Mouse (Mus musculus): Measurements from ENCODE around the gene Slc25a18.
A peak's percentile ranks its signal among the peaks of the same experiment; 100 is the strongest.
"Not testable (repeated sequence)": the region's sequence is repeated elsewhere in the genome, so short reads cannot be mapped to it uniquely, and the experiment has no call there.

Gene Slc25a18

GRCm38 (mm10) chr6:120798019-120798418, 24.6 kb downstream of the Slc25a18 start:
- no peak for DNase-seq (ENCODE audit: low read depth)

GRCm38 (mm10) chr6:120798905-120799304, 25.5 kb downstream of the Slc25a18 start:
- no peak for DNase-seq (ENCODE audit: low read depth)

- DNase-seq (ENCODE audit: low read depth), result no peak
Measured at GRCm38 (mm10) chr6:120799581-120800041, 26.2 kb downstream of the Slc25a18 start.

GRCm38 (mm10) chr6:120806999-120807737, 33.8 kb downstream of the Slc25a18 start:
- no peak for DNase-seq (ENCODE audit: low read depth)

GRCm38 (mm10) chr6:120807738-120808081, 34.3 kb downstream of the Slc25a18 start:
- DNase-seq (ENCODE audit: low read depth), result no peak

- DNase-seq (ENCODE audit: low read depth), result not testable (repeated sequence)
Measured at GRCm38 (mm10) chr6:120811999-120812398, 38.6 kb downstream of the Slc25a18 start.

GRCm38 (mm10) chr6:120819294-120819693, 45.9 kb downstream of the Slc25a18 start:
- no peak for DNase-seq (ENCODE audit: low read depth)

- no peak for DNase-seq (ENCODE audit: low read depth)
Measured at GRCm38 (mm10) chr6:120820144-120820543, 46.8 kb downstream of the Slc25a18 start.

GRCm38 (mm10) chr6:120820941-120821340, 47.6 kb downstream of the Slc25a18 start:
- DNase-seq (ENCODE audit: low read depth), result no peak

- no peak for DNase-seq (ENCODE audit: low read depth)
Measured at GRCm38 (mm10) chr6:120821715-120822114, 48.3 kb downstream of the Slc25a18 start.

DNA sequence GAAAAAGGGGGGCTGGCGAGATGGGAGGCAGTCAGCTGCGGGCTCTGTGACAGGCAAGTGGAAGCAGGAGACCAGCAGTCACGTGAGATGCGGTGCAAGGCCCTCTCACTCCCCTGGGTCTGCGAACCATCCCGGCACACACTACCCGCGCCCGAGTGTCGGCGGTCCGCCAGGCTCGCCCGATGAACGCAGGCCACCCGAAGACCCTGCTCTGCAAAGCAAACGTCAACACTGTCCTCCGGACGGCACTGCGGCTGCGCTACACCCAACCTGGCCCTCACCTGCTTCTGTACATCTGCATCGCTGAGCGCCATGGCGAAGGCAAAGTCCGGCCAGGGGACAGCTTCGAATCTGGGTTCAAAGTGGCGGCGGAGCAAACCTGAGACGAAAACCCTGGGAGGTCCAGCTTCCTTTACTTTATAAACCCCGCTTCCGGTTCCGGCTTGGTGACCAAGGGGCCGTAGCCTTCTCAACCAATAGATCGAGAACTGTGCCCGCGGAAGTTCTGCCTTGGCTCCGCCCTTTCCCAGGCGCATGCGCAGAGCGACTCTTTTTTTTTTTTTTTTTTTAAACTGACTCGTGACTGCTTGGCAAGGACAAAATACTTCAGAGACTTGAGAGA, 49.0 kb downstream of the Slc25a18 start, which contains the start of gene Atp6v1e1:
Gene Atp6v1e1 (minus strand): TSS at position 487 of the 622 bp plus-strand sequence.
- DNase-seq (ENCODE audit: low read depth), result peak; percentile 96

DNA sequence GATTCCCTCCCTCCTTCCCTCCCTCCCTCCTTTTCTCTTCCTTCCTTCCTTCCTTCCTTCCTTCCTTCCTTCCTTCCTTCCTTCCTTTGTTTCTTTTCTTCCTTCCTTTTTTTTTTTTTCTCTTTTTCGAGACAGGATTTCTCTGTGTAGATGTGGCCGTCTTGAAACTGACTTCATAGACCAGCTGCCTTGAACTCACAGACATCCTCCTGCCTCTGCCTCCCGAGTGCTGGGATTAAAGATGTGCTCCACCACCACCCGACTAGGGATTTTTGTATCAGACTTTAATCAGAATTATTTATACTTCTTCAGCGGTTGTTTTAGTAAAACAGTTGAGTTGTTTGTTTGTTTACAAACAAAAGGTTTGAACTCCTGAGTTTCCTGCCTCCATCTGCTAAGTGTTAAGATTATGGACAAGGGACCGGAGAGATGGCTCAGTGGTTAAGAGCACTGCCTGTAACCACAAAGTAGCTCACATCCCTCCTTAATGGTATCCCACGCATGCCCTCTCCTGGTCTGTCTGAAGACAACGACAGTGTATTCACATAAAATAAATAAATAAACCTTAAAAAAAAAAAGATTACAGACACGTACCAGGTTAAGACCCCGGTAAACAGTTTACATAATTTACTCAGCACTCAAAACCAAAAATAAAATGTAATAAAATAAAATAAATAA, 49.7 kb downstream of the Slc25a18 start:
- DNase-seq (ENCODE audit: low read depth), result no peak

GRCm38 (mm10) chr6:120830056-120830455, 56.7 kb downstream of the Slc25a18 start:
- DNase-seq (ENCODE audit: low read depth), result peak; percentile 71

DNA sequence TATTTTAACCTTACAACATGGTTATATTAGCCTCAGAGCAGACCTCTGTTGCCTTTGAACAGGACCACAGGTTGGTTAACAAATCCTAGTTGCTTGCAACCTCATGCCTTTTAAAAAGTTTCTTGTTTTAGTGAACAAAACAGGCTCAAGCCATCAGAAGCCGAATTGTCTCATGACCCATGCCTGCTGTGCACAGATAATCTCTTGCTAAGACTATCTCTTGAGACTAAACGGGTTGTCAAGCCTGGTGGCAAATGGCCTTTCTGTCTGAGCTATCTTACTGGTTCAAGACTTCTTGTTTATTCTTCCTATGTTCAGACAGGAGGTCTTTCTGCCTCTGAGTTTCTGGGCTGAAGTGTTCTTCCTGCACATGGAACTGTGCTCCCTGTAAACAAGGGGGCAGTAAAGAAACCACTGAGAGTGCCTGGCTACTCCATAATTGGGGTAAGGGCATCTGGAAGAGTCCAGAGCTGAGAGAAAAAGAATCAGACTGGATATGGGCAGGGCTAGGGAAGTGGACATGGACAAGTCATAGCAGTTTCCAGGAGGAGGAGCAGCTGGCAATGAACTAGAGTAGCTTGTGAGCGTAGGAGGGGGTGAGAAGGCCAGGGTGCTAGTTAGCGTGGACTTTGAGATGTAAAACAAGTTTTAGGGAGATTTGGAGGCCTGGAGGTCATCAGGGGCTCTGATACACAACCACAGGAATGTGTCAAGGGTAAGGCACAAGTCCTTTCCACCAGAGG, 57.7 kb downstream of the Slc25a18 start:
- peak; percentile 76 for DNase-seq (ENCODE audit: low read depth)

DNA sequence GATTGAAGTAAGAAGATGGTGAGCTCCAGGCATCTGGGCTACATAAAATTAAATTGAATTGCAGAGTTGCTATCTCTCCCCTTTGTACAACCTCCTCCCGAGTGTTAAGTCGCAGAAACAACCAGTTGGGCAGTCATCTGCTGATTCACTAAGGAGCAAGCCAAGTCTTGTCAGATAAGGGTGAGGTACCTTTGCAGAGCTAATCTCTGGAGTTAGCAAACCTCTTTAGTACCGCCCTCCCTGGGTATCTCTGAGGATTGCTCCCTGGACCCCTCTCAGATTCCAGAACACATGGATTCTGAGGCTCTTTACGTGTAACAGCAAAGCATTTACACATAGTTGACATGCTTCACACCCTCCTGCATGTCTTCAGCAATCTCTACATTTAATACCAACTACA, 58.7 kb downstream of the Slc25a18 start:
- DNase-seq (ENCODE audit: low read depth), result peak; percentile 64

- no peak for DNase-seq (ENCODE audit: low read depth)
Measured at GRCm38 (mm10) chr6:120834766-120835321, 61.5 kb downstream of the Slc25a18 start.

GRCm38 (mm10) chr6:120835474-120836374, 62.3 kb downstream of the Slc25a18 start, which contains the start of gene Bcl2l13:
Gene Bcl2l13, plus strand, starts transcription at chr6:120836212.
- DNase-seq (ENCODE audit: low read depth), result no peak

- no peak for DNase-seq (ENCODE audit: low read depth)
Measured at GRCm38 (mm10) chr6:120836389-120837151, 63.2 kb downstream of the Slc25a18 start.

- no peak for DNase-seq (ENCODE audit: low read depth)
Measured at GRCm38 (mm10) chr6:120837152-120837530, 63.8 kb downstream of the Slc25a18 start.

DNA sequence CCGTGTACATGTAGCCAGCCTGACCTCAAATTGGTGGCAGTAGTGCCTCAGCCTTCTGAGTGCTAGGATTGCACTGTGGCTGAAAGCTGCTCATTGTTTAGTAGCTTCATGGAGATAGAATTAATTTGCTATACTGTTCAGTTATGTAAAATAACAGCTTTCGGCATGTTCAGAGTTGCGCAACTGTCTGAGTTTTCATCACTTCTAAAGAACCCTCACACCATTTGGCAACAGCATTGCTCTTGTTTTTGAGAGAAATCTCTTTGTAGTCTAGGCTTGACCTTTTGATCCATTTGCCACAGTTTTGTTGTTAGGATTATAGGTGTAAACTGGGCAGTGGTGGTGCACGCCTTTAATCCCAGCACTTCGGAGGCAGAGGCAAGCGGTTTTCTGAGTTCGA, 66.9 kb downstream of the Slc25a18 start:
- DNase-seq (ENCODE audit: low read depth), result no peak

Measured in c-Kit-positive CD71-positive TER-119-negative erythroid progenitor cells, embryonic 14.5 days (primary cell).